Mouse (Mus musculus): ENCODE measurements around the gene Tenm2.

- TF ChIP-seq POLR2A (IDR thresholded peaks at IDR 0.05; ENCODE audit: control insufficient read depth in 1 of 2, insufficient read depth in 1 of 2, low read depth in 1 of 2, low read length in 2 of 2, poor library complexity in 1 of 2) (no peak), CTCF (IDR thresholded peaks at IDR 0.05 in 2 of 3, conservative IDR thresholded peaks at IDR 0.05 in 1 of 3; ENCODE audit: control insufficient read depth in 1 of 3, insufficient read depth in 1 of 3, low read depth in 2 of 3, low read length in 3 of 3, poor library complexity in 1 of 3, severe bottlenecking in 1 of 3) (no peak), ETS1 (IDR thresholded peaks at IDR 0.05; ENCODE audit: low read depth, low read length) (no peak)
These were observed 362.8 kb downstream of the Tenm2 start for GRCm38 (mm10) chr11:36872961-36873360.

Data from MEL (cell line).